Mouse (Mus musculus) v-Abl transformed pro-B cells (cell line): Measurements from ENCODE around the gene Dgke.

Source experiments
- in situ Hi-C, 2 experiments: fragments of 400-800 bp; cut with MboI; formaldehyde crosslinking; loops; one replicate each; pipeline ENCODE4 v1.15.1; 2025; ENCODE audit not compliant: unreplicated experiment in 2 of 2

Dgke gene

GRCm38 (mm10) chr11:89078305-89078704, 11.7 kb upstream of the Dgke start:
- in situ Hi-C loops: loop anchor here in 1 of 2 experiments (10.0 to 25.0 kb wide), 2 partner anchors 1324 to 1559 kb away; partner anchors contain the start of genes Cox11 and Stxbp4

- in situ Hi-C loops: loop anchor here in 1 of 2 experiments (10.0 to 25.0 kb wide), 2 partner anchors 1323 to 1560 kb away; partner anchors contain the start of genes Cox11 and Stxbp4
Observed at GRCm38 (mm10) chr11:89077601-89078000, 11.0 kb upstream of the Dgke start.

GRCm38 (mm10) chr11:89076370-89076821, 9.7 kb upstream of the Dgke start:
- in situ Hi-C loops: loop anchor here in 1 of 2 experiments (10.0 to 25.0 kb wide), 2 partner anchors 1322 to 1561 kb away; partner anchors contain the start of genes Cox11 and Stxbp4

GRCm38 (mm10) chr11:89074783-89075413, 8.2 kb upstream of the Dgke start:
- in situ Hi-C loops: loop anchor here in 1 of 2 experiments (5.0 to 25.0 kb wide), 3 partner anchors 48 to 1562 kb away; partner anchors contain the start of genes Cox11 and Stxbp4

- in situ Hi-C loops: loop anchor here in 1 of 2 experiments (5.0 to 10.0 kb wide), 2 partner anchors 46 to 1319 kb away; no protein-coding TSS in a partner anchor
Observed at GRCm38 (mm10) chr11:89073541-89073940, 6.9 kb upstream of the Dgke start, which contains the start of gene Gm525. TSS of gene Gm525 (plus strand) at chr11:89073841.

- in situ Hi-C loops: loop anchor here in 1 of 2 experiments (5.0 to 10.0 kb wide), 2 partner anchors 44 to 1317 kb away; no protein-coding TSS in a partner anchor
Observed at GRCm38 (mm10) chr11:89071522-89071921, 4.9 kb upstream of the Dgke start.

- in situ Hi-C loops: loop anchor here in 1 of 2 experiments (10.0 kb wide), 1 partner anchor 75 kb away; the partner anchor contains the start of gene Trim25
Observed at GRCm38 (mm10) chr11:89069303-89069702, 2.7 kb upstream of the Dgke start.

- in situ Hi-C loops: loop anchor here in 1 of 2 experiments (10.0 kb wide), 1 partner anchor 74 kb away; the partner anchor contains the start of gene Trim25
Observed at GRCm38 (mm10) chr11:89068649-89069048, 2.0 kb upstream of the Dgke start.

GRCm38 (mm10) chr11:89067871-89068490, 1.3 kb upstream of the Dgke start:
- in situ Hi-C loops: loop anchor here in 1 of 2 experiments (10.0 kb wide), 1 partner anchor 73 kb away; the partner anchor contains the start of gene Trim25

GRCm38 (mm10) chr11:89067301-89067822, 712 bp upstream of the Dgke start:
- in situ Hi-C loops: loop anchor here in 1 of 2 experiments (10.0 kb wide), 1 partner anchor 73 kb away; the partner anchor contains the start of gene Trim25

- in situ Hi-C loops: loop anchor here in 1 of 2 experiments (10.0 kb wide), 1 partner anchor 71 kb away; the partner anchor contains the start of gene Trim25
Observed at GRCm38 (mm10) chr11:89066126-89066525, 524 bp downstream of the Dgke start.

GRCm38 (mm10) chr11:89065297-89065696, 1.4 kb downstream of the Dgke start:
- in situ Hi-C loops: loop anchor here in 1 of 2 experiments (10.0 kb wide), 1 partner anchor 70 kb away; the partner anchor contains the start of gene Trim25

GRCm38 (mm10) chr11:89064312-89064711, 2.3 kb downstream of the Dgke start:
- in situ Hi-C loops: loop anchor here in 1 of 2 experiments (10.0 kb wide), 1 partner anchor 70 kb away; the partner anchor contains the start of gene Trim25

GRCm38 (mm10) chr11:89061362-89061761, 5.3 kb downstream of the Dgke start:
- in situ Hi-C loops: loop anchor here in 1 of 2 experiments (10.0 kb wide), 1 partner anchor 67 kb away; the partner anchor contains the start of gene Trim25

GRCm38 (mm10) chr11:89060423-89061089, 6.1 kb downstream of the Dgke start:
- in situ Hi-C loops: loop anchor here in 1 of 2 experiments (10.0 kb wide), 1 partner anchor 66 kb away; the partner anchor contains the start of gene Trim25

GRCm38 (mm10) chr11:89059919-89060422, 6.7 kb downstream of the Dgke start:
- in situ Hi-C loops: loop anchor here in 1 of 2 experiments (10.0 kb wide), 1 partner anchor 65 kb away; the partner anchor contains the start of gene Trim25

GRCm38 (mm10) chr11:89058515-89059270, 8.0 kb downstream of the Dgke start:
- in situ Hi-C loops: no loop called here

- in situ Hi-C loops: no loop called here
Observed at GRCm38 (mm10) chr11:89055931-89056690, 10.5 kb downstream of the Dgke start.
